Mouse (Mus musculus) forebrain, postnatal 0 days (tissue): ENCODE results near the gene Syne1. TPM values are rescaled to one million over a fixed set of nuclear protein-coding genes. Genes with fewer than 3 reads are reported as not detected.
A peak's percentile ranks its signal among the peaks of the same experiment; 100 is the strongest.

Experiments
- ATAC-seq: fragments of 200-750 bp; cut with Nextera tagmentation; 2 replicates; pipeline ENCODE4 v1.8.0; 2017; ENCODE audit warnings: mild to moderate bottlenecking, moderate library complexity
- DNase-seq: peaks from one replicate; pipeline ENCODE4 v3.0.0-alpha.2; 2015
- H3K27ac ChIP-seq: fragments of 300-500 bp; sonication (generic); 2 replicates; pipeline ENCODE4 v1.5.1; 2014; ENCODE audit warnings: low read depth, mild to moderate bottlenecking, antibody characterized with exemption, low read length, moderate library complexity, mixed read lengths
- H3K27me3 ChIP-seq: fragments of 300-500 bp; sonication (generic); 2 replicates; pipeline ENCODE4 v1.6.1; 2014; ENCODE audit warnings: mild to moderate bottlenecking, low read length, mixed read lengths; ENCODE audit not compliant: insufficient read depth
- H3K36me3 ChIP-seq: fragments of 300-500 bp; sonication (generic); 2 replicates; pipeline ENCODE4 v1.6.1; 2014; ENCODE audit warnings: mild to moderate bottlenecking, moderate library complexity; ENCODE audit not compliant: insufficient read depth
- H3K4me1 ChIP-seq: fragments of 300-500 bp; sonication (generic); 2 replicates; pipeline ENCODE4 v1.6.1; 2014; ENCODE audit warnings: antibody characterized with exemption; ENCODE audit not compliant: insufficient read depth
- H3K4me2 ChIP-seq: fragments of 300-500 bp; sonication (generic); 2 replicates; pipeline ENCODE4 v1.6.1; 2014; ENCODE audit warnings: low read depth, mild to moderate bottlenecking, moderate library complexity
- H3K4me3 ChIP-seq: fragments of 300-500 bp; sonication (generic); 2 replicates; pipeline ENCODE4 v1.5.1; 2014; ENCODE audit warnings: low read depth, low read length, mixed read lengths
- H3K9ac ChIP-seq: fragments of 300-500 bp; sonication (generic); 2 replicates; pipeline ENCODE4 v1.6.1; 2014; ENCODE audit warnings: mild to moderate bottlenecking
- H3K9me3 ChIP-seq: fragments of 300-500 bp; sonication (generic); 2 replicates; pipeline ENCODE4 v1.6.1; 2016; ENCODE audit warnings: low read length
- CTCF ChIP-seq: sonication (generic); IDR thresholded peaks from 2 replicates; pipeline ENCODE4 v1.5.1; 2016; ENCODE audit warnings: antibody characterized with exemption, control low read depth, low read depth
- whole genome bisulfite sequencing: fragments of 180-500 bp; shearing (Covaris S2); extraction: QIAGEN DNeasy Blood & Tissue Kit; methylation state at CpG from one replicate; pipeline ENCODE4 v1.1.7; 2014; 5-methylcytosine and 5-hydroxymethylcytosine counted together
- polyA plus RNA-seq: library from polyadenylated mRNA; unstranded; fragments of >200 nt; fragmentation: Nextera tagmentation; extraction: Ambion mirVana; gene quantifications from 2 replicates; pipeline ENCODE4 v1.2.1, GENCODE M21; 2015
- total RNA-seq: library from RNA; depleted of rRNA; stranded (reverse); fragments of >200 nt; gene quantifications from 2 replicates; pipeline ENCODE4 v1.2.3, GENCODE M21; 2014

Gene Syne1
- total and polyA plus RNA-seq, 2 experiments from 2014 or later = 11.2 to 60.5 TPM

- H3K4me2 ChIP-seq = no peak overlapping the region
- no peak overlapping the region for H3K9ac ChIP-seq
- 88% methylated on average over 1 of the region's 1 CpGs for WGBS
- H3K4me1 ChIP-seq = no peaks in the 10 kb centered on the region
- no peak for ATAC-seq
- no peak for TF ChIP-seq CTCF
- no peak for DNase-seq
- no peak overlapping the region for H3K27ac ChIP-seq
- H3K27me3 ChIP-seq = no peaks in the 10 kb centered on the region
- H3K4me3 ChIP-seq = no peak overlapping the region
- H3K9me3 ChIP-seq = no peaks in the 10 kb centered on the region
- H3K36me3 ChIP-seq = 0 out of 2 replicates have a peak, but pooled peaks cover 3% of the 10 kb centered on the region
Measured at GRCm38 (mm10) chr10:5353390-5353789, 197.9 kb downstream of the Syne1 start.

GRCm38 (mm10) chr10:5346911-5347310 lies 204.4 kb downstream of the Syne1 start:
- no peak for TF ChIP-seq CTCF
- no peak overlapping the region for H3K9ac ChIP-seq
- no peaks in the 10 kb centered on the region for H3K9me3 ChIP-seq
- no peaks in the 10 kb centered on the region for H3K27me3 ChIP-seq
- H3K27ac ChIP-seq = no peak overlapping the region
- 0 out of 2 replicates have a peak, but pooled peaks cover 3% of the 10 kb centered on the region for H3K36me3 ChIP-seq
- no peak overlapping the region for H3K4me2 ChIP-seq
- no peak overlapping the region for H3K4me3 ChIP-seq
- no peak for ATAC-seq
- WGBS = 75% methylated on average over 1 of the region's 1 CpGs
- no peaks in the 10 kb centered on the region for H3K4me1 ChIP-seq
- DNase-seq = no peak

GRCm38 (mm10) chr10:5343211-5343610 lies 208.1 kb downstream of the Syne1 start:
- H3K9me3 ChIP-seq = no peaks in the 10 kb centered on the region
- H3K27me3 ChIP-seq = no peaks in the 10 kb centered on the region
- H3K4me1 ChIP-seq = no peaks in the 10 kb centered on the region
- DNase-seq = no peak
- no peak overlapping the region for H3K4me3 ChIP-seq
- 69% methylated on average over 4 of the region's 4 CpGs for WGBS
- TF ChIP-seq CTCF = no peak
- H3K36me3 ChIP-seq = no peaks in the 10 kb centered on the region; the same call in 1 of the 2 replicates
- H3K4me2 ChIP-seq = no peak overlapping the region
- no peak overlapping the region for H3K9ac ChIP-seq
- no peak overlapping the region for H3K27ac ChIP-seq
- no peak for ATAC-seq

GRCm38 (mm10) chr10:5336394-5336793 lies 214.9 kb downstream of the Syne1 start:
- no peaks in the 10 kb centered on the region for H3K27me3 ChIP-seq
- no peak overlapping the region for H3K4me2 ChIP-seq
- no peaks in the 10 kb centered on the region for H3K9me3 ChIP-seq
- DNase-seq = no peak
- TF ChIP-seq CTCF = no peak
- no peak overlapping the region for H3K9ac ChIP-seq
- no peak for ATAC-seq
- no peaks in the 10 kb centered on the region for H3K4me1 ChIP-seq
- H3K36me3 ChIP-seq = no peaks in the 10 kb centered on the region; the same call in 1 of the 2 replicates
- H3K27ac ChIP-seq = no peak overlapping the region
- H3K4me3 ChIP-seq = no peak overlapping the region

GRCm38 (mm10) chr10:5332801-5333200 lies 218.5 kb downstream of the Syne1 start:
- WGBS = 73% methylated on average over 5 of the region's 5 CpGs
- DNase-seq = peak; percentile 17

GRCm38 (mm10) chr10:5326716-5327115 lies 224.6 kb downstream of the Syne1 start:
- no peak for DNase-seq
- no peak overlapping the region for H3K4me2 ChIP-seq
- 82% methylated on average over 9 of the region's 9 CpGs for WGBS
- no peak for ATAC-seq
- no peaks in the 10 kb centered on the region for H3K9me3 ChIP-seq
- H3K4me3 ChIP-seq = no peak overlapping the region
- no peaks in the 10 kb centered on the region for H3K4me1 ChIP-seq
- H3K27ac ChIP-seq = no peak overlapping the region
- H3K27me3 ChIP-seq = no peaks in the 10 kb centered on the region
- H3K9ac ChIP-seq = no peak overlapping the region
- TF ChIP-seq CTCF = no peak
- no peaks in the 10 kb centered on the region for H3K36me3 ChIP-seq

More at GRCm38 (mm10) chr10:5332801-5333200, 218.5 kb downstream of the Syne1 start:
- Histone ChIP-seq H3K27ac (no peak overlapping the region), H3K36me3 (no peaks in the 10 kb centered on the region), H3K4me1 (no peaks in the 10 kb centered on the region), H3K4me2 (no peak overlapping the region), H3K9me3 (no peaks in the 10 kb centered on the region), H3K9ac (no peak overlapping the region), H3K4me3 (no peak overlapping the region), H3K27me3 (no peaks in the 10 kb centered on the region)
- no peak for TF ChIP-seq CTCF
- ATAC-seq = no peak

GRCm38 (mm10) chr10:5323741-5324395 lies 227.4 kb downstream of the Syne1 start:
- no peak overlapping the region for H3K9ac ChIP-seq
- TF ChIP-seq CTCF = no peak
- WGBS = 89% methylated on average over 11 of the region's 11 CpGs
- no peaks in the 10 kb centered on the region for H3K9me3 ChIP-seq
- H3K36me3 ChIP-seq = no peaks in the 10 kb centered on the region
- H3K27me3 ChIP-seq = no peaks in the 10 kb centered on the region
- ATAC-seq (no peak), DNase-seq (no peak)
- H3K4me1 ChIP-seq = no peaks in the 10 kb centered on the region
- H3K4me3 ChIP-seq = no peak overlapping the region
- H3K4me2 ChIP-seq = no peak overlapping the region
- no peak overlapping the region for H3K27ac ChIP-seq
